Mouse (Mus musculus): ENCODE measurements at regions not wholly inside any gene's neighbourhood (a gene's known extent, or its start where the extent isn't known, plus 50 kb on each side); places are given as distances from the start of the nearest gene placed in this dataset.
A peak's percentile ranks its signal among the peaks of the same experiment; 100 is the strongest.

GRCm38 (mm10) chr10:102836567-102837224 lies 193.3 kb downstream of the Alx1 start:
- no peak overlapping the region for H3K4me2 ChIP-seq
- no peaks in the 10 kb centered on the region for H3K36me3 ChIP-seq
- H3K4me3 ChIP-seq (replicated peaks) = no peak overlapping the region
- no peak overlapping the region for H3K27ac ChIP-seq
- H3K27me3 ChIP-seq = no peaks in the 10 kb centered on the region
- H3K4me1 ChIP-seq (replicated peaks) = no peaks in the 10 kb centered on the region
- 16% methylated on average over 4 of the region's 4 CpGs for WGBS (ENCODE audit: insufficient replicate concordance)
- no peaks in the 10 kb centered on the region for H3K9me3 ChIP-seq (replicated peaks)
- no peak for ATAC-seq (ENCODE audit: low read depth)
- H3K9ac ChIP-seq = no peak overlapping the region
- DNase-seq = no peak

GRCm38 (mm10) chr10:102835814-102836213 lies 194.2 kb downstream of the Alx1 start:
- H3K36me3 ChIP-seq = no peaks in the 10 kb centered on the region
- no peak overlapping the region for H3K27ac ChIP-seq
- H3K9me3 ChIP-seq (replicated peaks) = no peaks in the 10 kb centered on the region
- WGBS (ENCODE audit: insufficient replicate concordance) = 12% methylated on average over 1 of the region's 1 CpGs
- H3K4me1 ChIP-seq (replicated peaks) = no peaks in the 10 kb centered on the region
- H3K9ac ChIP-seq = no peak overlapping the region
- H3K27me3 ChIP-seq = no peaks in the 10 kb centered on the region
- no peak for ATAC-seq (ENCODE audit: low read depth)
- H3K4me2 ChIP-seq = no peak overlapping the region
- DNase-seq = no peak
- no peak overlapping the region for H3K4me3 ChIP-seq (replicated peaks)

- no peaks in the 10 kb centered on the region for H3K4me1 ChIP-seq (replicated peaks)
- no peaks in the 10 kb centered on the region for H3K9me3 ChIP-seq (replicated peaks)
- no peaks in the 10 kb centered on the region for H3K36me3 ChIP-seq
- ATAC-seq (ENCODE audit: low read depth) (no peak), DNase-seq (no peak)
- H3K27me3 ChIP-seq = no peaks in the 10 kb centered on the region
- H3K4me3 ChIP-seq (replicated peaks) = no peak overlapping the region
- no peak overlapping the region for H3K9ac ChIP-seq
- no peak overlapping the region for H3K4me2 ChIP-seq
- H3K27ac ChIP-seq = no peak overlapping the region
- WGBS (ENCODE audit: insufficient replicate concordance) = 43% methylated on average over 3 of the region's 3 CpGs
These were observed 200.4 kb downstream of the Alx1 start for GRCm38 (mm10) chr10:102829606-102830005.

GRCm38 (mm10) chr10:102823434-102823833 lies 206.6 kb downstream of the Alx1 start:
- no peak overlapping the region for H3K4me2 ChIP-seq
- no peaks in the 10 kb centered on the region for H3K9me3 ChIP-seq (replicated peaks)
- H3K27me3 ChIP-seq = no peaks in the 10 kb centered on the region
- H3K4me1 ChIP-seq (replicated peaks) = no peaks in the 10 kb centered on the region
- ATAC-seq (ENCODE audit: low read depth) (no peak), DNase-seq (no peak)
- H3K36me3 ChIP-seq = no peaks in the 10 kb centered on the region
- H3K4me3 ChIP-seq (replicated peaks) = no peak overlapping the region
- no peak overlapping the region for H3K27ac ChIP-seq
- H3K9ac ChIP-seq = no peak overlapping the region

GRCm38 (mm10) chr10:102801391-102801790 lies 228.6 kb downstream of the Alx1 start:
- ATAC-seq (ENCODE audit: low read depth) (no peak), DNase-seq (no peak)
- no peak overlapping the region for H3K4me2 ChIP-seq
- H3K4me1 ChIP-seq (replicated peaks) = no peaks in the 10 kb centered on the region
- H3K27ac ChIP-seq = no peak overlapping the region
- H3K4me3 ChIP-seq (replicated peaks) = no peak overlapping the region
- WGBS (ENCODE audit: insufficient replicate concordance) = 70% methylated on average over 3 of the region's 3 CpGs
- H3K9me3 ChIP-seq (replicated peaks) = no peaks in the 10 kb centered on the region
- no peaks in the 10 kb centered on the region for H3K27me3 ChIP-seq
- no peaks in the 10 kb centered on the region for H3K36me3 ChIP-seq
- no peak overlapping the region for H3K9ac ChIP-seq

GRCm38 (mm10) chr10:102779243-102779642 lies 250.8 kb downstream of the Alx1 start:
- DNase-seq (no peak), ATAC-seq (ENCODE audit: low read depth) (peak; percentile 41; the same call in 1 of the 2 replicates)
- Histone ChIP-seq H3K4me3 (replicated peaks) (no peak overlapping the region), H3K36me3 (no peaks in the 10 kb centered on the region), H3K4me2 (no peak overlapping the region), H3K9me3 (replicated peaks) (no peaks in the 10 kb centered on the region), H3K27me3 (no peaks in the 10 kb centered on the region), H3K9ac (no peak overlapping the region), H3K4me1 (replicated peaks) (no peaks in the 10 kb centered on the region), H3K27ac (no peak overlapping the region)
- 37% methylated on average over 2 of the region's 2 CpGs for WGBS (ENCODE audit: insufficient replicate concordance)

GRCm38 (mm10) chr10:102763696-102764095 lies 251.7 kb downstream of the Rassf9 start:
- no peaks in the 10 kb centered on the region for H3K27me3 ChIP-seq
- DNase-seq (no peak), ATAC-seq (ENCODE audit: low read depth) (no peak)
- no peak overlapping the region for H3K27ac ChIP-seq
- no peak overlapping the region for H3K4me3 ChIP-seq (replicated peaks)
- no peak overlapping the region for H3K9ac ChIP-seq
- H3K4me2 ChIP-seq = no peak overlapping the region
- no peaks in the 10 kb centered on the region for H3K4me1 ChIP-seq (replicated peaks)
- no peaks in the 10 kb centered on the region for H3K36me3 ChIP-seq
- no peaks in the 10 kb centered on the region for H3K9me3 ChIP-seq (replicated peaks)
- 45% methylated on average over 4 of the region's 4 CpGs for WGBS (ENCODE audit: insufficient replicate concordance)

GRCm38 (mm10) chr10:102762378-102762777 lies 250.4 kb downstream of the Rassf9 start:
- Histone ChIP-seq H3K36me3 (no peaks in the 10 kb centered on the region), H3K4me1 (replicated peaks) (no peaks in the 10 kb centered on the region), H3K27ac (no peak overlapping the region), H3K4me3 (replicated peaks) (no peak overlapping the region), H3K9me3 (replicated peaks) (no peaks in the 10 kb centered on the region), H3K9ac (no peak overlapping the region), H3K27me3 (no peaks in the 10 kb centered on the region), H3K4me2 (no peak overlapping the region)
- 57% methylated on average over 2 of the region's 2 CpGs for WGBS (ENCODE audit: insufficient replicate concordance)
- no peak for DNase-seq
- peak; percentile 87 for ATAC-seq (ENCODE audit: low read depth)

- H3K27me3 ChIP-seq = no peaks in the 10 kb centered on the region
- no peaks in the 10 kb centered on the region for H3K9me3 ChIP-seq (replicated peaks)
- H3K4me1 ChIP-seq (replicated peaks) = no peaks in the 10 kb centered on the region
- DNase-seq (no peak), ATAC-seq (ENCODE audit: low read depth) (no peak)
- H3K4me3 ChIP-seq (replicated peaks) = no peak overlapping the region
- 37% methylated on average over 3 of the region's 3 CpGs for WGBS (ENCODE audit: insufficient replicate concordance)
- no peaks in the 10 kb centered on the region for H3K36me3 ChIP-seq
- H3K4me2 ChIP-seq = no peak overlapping the region
- no peak overlapping the region for H3K27ac ChIP-seq
- no peak overlapping the region for H3K9ac ChIP-seq
These were observed 223.2 kb downstream of the Rassf9 start for GRCm38 (mm10) chr10:102735207-102735606.

- Histone ChIP-seq H3K9ac (no peak overlapping the region), H3K27ac (no peak overlapping the region), H3K4me2 (no peak overlapping the region), H3K9me3 (replicated peaks) (no peaks in the 10 kb centered on the region), H3K4me1 (replicated peaks) (no peaks in the 10 kb centered on the region), H3K4me3 (replicated peaks) (no peak overlapping the region), H3K36me3 (no peaks in the 10 kb centered on the region), H3K27me3 (no peaks in the 10 kb centered on the region)
- no peak for ATAC-seq (ENCODE audit: low read depth)
- DNase-seq = no peak
- WGBS (ENCODE audit: insufficient replicate concordance) = 54% methylated on average over 6 of the region's 6 CpGs
These were observed 220.4 kb downstream of the Rassf9 start for GRCm38 (mm10) chr10:102732420-102732819.

GRCm38 (mm10) chr10:102712263-102712662 lies 200.2 kb downstream of the Rassf9 start:
- no peaks in the 10 kb centered on the region for H3K27me3 ChIP-seq
- ATAC-seq (ENCODE audit: low read depth) = no peak
- no peak for DNase-seq
- 40% methylated on average over 2 of the region's 2 CpGs for WGBS (ENCODE audit: insufficient replicate concordance)
- no peak overlapping the region for H3K4me2 ChIP-seq
- H3K9ac ChIP-seq = no peak overlapping the region
- H3K4me1 ChIP-seq (replicated peaks) = no peaks in the 10 kb centered on the region
- H3K4me3 ChIP-seq (replicated peaks) = no peak overlapping the region
- H3K36me3 ChIP-seq = no peaks in the 10 kb centered on the region
- no peaks in the 10 kb centered on the region for H3K9me3 ChIP-seq (replicated peaks)
- no peak overlapping the region for H3K27ac ChIP-seq

- Histone ChIP-seq H3K9ac (no peak overlapping the region), H3K4me2 (no peak overlapping the region), H3K4me3 (replicated peaks) (no peak overlapping the region), H3K36me3 (no peaks in the 10 kb centered on the region), H3K9me3 (replicated peaks) (no peaks in the 10 kb centered on the region), H3K4me1 (replicated peaks) (no peaks in the 10 kb centered on the region), H3K27ac (no peak overlapping the region), H3K27me3 (no peaks in the 10 kb centered on the region)
- no peak for DNase-seq
- 79% methylated on average over 3 of the region's 3 CpGs for WGBS (ENCODE audit: insufficient replicate concordance)
- ATAC-seq (ENCODE audit: low read depth) = no peak
These were observed 193.8 kb downstream of the Rassf9 start for GRCm38 (mm10) chr10:102705848-102706247.

Measured in liver, embryonic 13.5 days (tissue).